In genomic region chr8:61487597-61488156, GRCm38 (mm10) we compare ENCODE assay signal across 8 mouse cellular contexts. TPM values are rescaled to one million over a fixed set of nuclear protein-coding genes. Genes with fewer than 3 reads are reported as not detected.
DNase-seq lines count a peak whose midpoint lies in the region; ATAC-seq lines count a peak whose summit lies in the region.

Gene Cbr4 (plus strand): TSS chr8:61487734.

- WGBS in heart, embryonic 13.5 days = under 1% methylated on average over 29 of the region's 29 CpGs
- 2% methylated on average over 29 of the region's 29 CpGs for WGBS in liver, embryonic 12.5 days (ENCODE audit: insufficient replicate concordance)
- 4% methylated on average over 29 of the region's 29 CpGs for WGBS in stomach, embryonic 15.5 days

- peak within 1 kb of the TSS; percentile 92 for H3K9ac ChIP-seq in heart, embryonic 13.5 days
- H3K9ac ChIP-seq in liver, embryonic 12.5 days = peak within 1 kb of the TSS; percentile 80
- H3K9ac ChIP-seq in stomach, embryonic 15.5 days = peak within 1 kb of the TSS; percentile 75

- peak within 1 kb of the TSS; percentile 90 for H3K4me3 ChIP-seq in brown adipose tissue, adult 24 weeks (ENCODE audit: insufficient read depth, low read depth, low read length)
- H3K4me3 ChIP-seq in heart, embryonic 13.5 days = peak within 1 kb of the TSS; percentile 86
- H3K4me3 ChIP-seq in liver, embryonic 12.5 days = peak within 1 kb of the TSS; percentile 77
- H3K4me3 ChIP-seq in stomach, embryonic 15.5 days (replicated peaks) = peak within 1 kb of the TSS; percentile 74

- H3K4me1 ChIP-seq in brown adipose tissue, adult 24 weeks (ENCODE audit: control insufficient read depth, insufficient read depth, insufficient read length, low read length) = peaks cover 4% of the 10 kb centered on the region; the same call in 1 of the 2 replicates
- H3K4me1 ChIP-seq in heart, embryonic 13.5 days = peaks cover 7% of the 10 kb centered on the region
- H3K4me1 ChIP-seq in liver, embryonic 12.5 days = peaks cover 9% of the 10 kb centered on the region
- no peaks in the 10 kb centered on the region for H3K4me1 ChIP-seq in stomach, embryonic 15.5 days

- peaks cover 11% of the 10 kb centered on the region for H3K36me3 ChIP-seq in heart, embryonic 13.5 days
- H3K36me3 ChIP-seq in liver, embryonic 12.5 days = peaks cover 10% of the 10 kb centered on the region; the same call in 1 of the 2 replicates
- peaks cover 4% of the 10 kb centered on the region; the same call in 1 of the 2 replicates for H3K36me3 ChIP-seq in stomach, embryonic 15.5 days

- H3K27ac ChIP-seq in brown adipose tissue, adult 24 weeks (replicated peaks; ENCODE audit: low read depth, low read length) = peak within 1 kb of the TSS; percentile 96
- H3K27ac ChIP-seq in heart, embryonic 13.5 days (replicated peaks) = peak within 1 kb of the TSS; percentile 95
- peak within 1 kb of the TSS; percentile 87 for H3K27ac ChIP-seq in liver, embryonic 12.5 days
- H3K27ac ChIP-seq in stomach, embryonic 15.5 days = peak within 1 kb of the TSS; percentile 97

- peak; percentile 95 for DNase-seq in CD4-positive, CD25-positive, alpha-beta regulatory T cell, adult 2 months (ENCODE audit: low read depth, low spot score)
- DNase-seq in fat pad, adult 2 months (ENCODE audit: extremely low read depth, low read depth, low spot score) = peak; percentile 81
- DNase-seq in kidney, postnatal 10 days = peak; percentile 92
- DNase-seq in natural killer cell, adult 2 months (ENCODE audit: low spot score in 2 of 2) = peak; percentile 85 to 86

- peak within 1 kb of the TSS; percentile 90 for H3K4me2 ChIP-seq in heart, embryonic 13.5 days
- peak within 1 kb of the TSS; percentile 80 for H3K4me2 ChIP-seq in liver, embryonic 12.5 days
- peak within 1 kb of the TSS; percentile 81 for H3K4me2 ChIP-seq in stomach, embryonic 15.5 days

- H3K27me3 ChIP-seq in heart, embryonic 13.5 days (replicated peaks) = no peaks in the 10 kb centered on the region
- H3K27me3 ChIP-seq in liver, embryonic 12.5 days (replicated peaks) = no peaks in the 10 kb centered on the region
- no peaks in the 10 kb centered on the region for H3K27me3 ChIP-seq in stomach, embryonic 15.5 days (replicated peaks)

- H3K9me3 ChIP-seq in heart, embryonic 13.5 days = no peaks in the 10 kb centered on the region
- no peaks in the 10 kb centered on the region for H3K9me3 ChIP-seq in liver, embryonic 12.5 days (replicated peaks)
- no peaks in the 10 kb centered on the region for H3K9me3 ChIP-seq in stomach, embryonic 15.5 days

- peak; percentile 84; the same call in 1 of the 2 replicates for ATAC-seq in heart, embryonic 13.5 days (ENCODE audit: extremely low read depth, insufficient number of reproducible peaks, low FRiP score, low TSS enrichment)
- ATAC-seq in liver, embryonic 12.5 days = peak; percentile 91
- ATAC-seq in stomach, embryonic 15.5 days (ENCODE audit: insufficient read depth, low FRiP score, low read depth) = peak; percentile 92

RNA-seq across cellular contexts. Expression of gene Cbr4, which starts in this region (rescaled TPM):
- 155 and 171 TPM in 2 replicates for polyA plus RNA-seq in brown adipose tissue, adult 24 weeks (2012; ENCODE audit: insufficient read depth, insufficient read length, missing spikeins)
- 32.7 and 41.4 TPM in 2 replicates for polyA plus RNA-seq in heart, embryonic 13.5 days (2015; fragmentation: Nextera tagmentation; extraction: Ambion mirVana)
- 19.6 and 21.8 TPM in 2 replicates for polyA plus RNA-seq in liver, embryonic 12.5 days (2016; fragmentation: Nextera tagmentation; extraction: Ambion mirVana)
- 29.9 and 30.1 TPM in 2 replicates for polyA plus RNA-seq in stomach, embryonic 15.5 days (2015; fragmentation: Nextera tagmentation; extraction: Ambion mirVana)

Comparison
In these comparisons a context has a peak if more than half of its experiments do, and no peak if none do; other contexts are left out.
1. Peak in every context shown above with its lines: DNase-seq, ATAC-seq, H3K4me3 ChIP-seq and H3K27ac ChIP-seq.